Mouse (Mus musculus) olfactory bulb, adult 2 months (tissue): ENCODE results near the gene Sulf2.

Source experiments
- CTCF ChIP-seq: fragments of 200-500 bp; IDR thresholded peaks from 2 replicates; pipeline ENCODE4 v1.5.1; 2012; ENCODE audit warnings: low read depth, mild to moderate bottlenecking, low read length, moderate library complexity; ENCODE audit not compliant: insufficient read depth
- POLR2A ChIP-seq: fragments of 200-500 bp; IDR thresholded peaks from 2 replicates; pipeline ENCODE4 v1.6.1; 2012; ENCODE audit warnings: mild to moderate bottlenecking, low read depth, low read length, moderate library complexity; ENCODE audit not compliant: insufficient read depth

GRCm38 (mm10) chr2:166079231-166079630 lies 76.2 kb downstream of the Sulf2 start:
- TF ChIP-seq CTCF (no peak), POLR2A (no peak)
